Mouse (Mus musculus) MEL (cell line): ENCODE measurements around the gene Olfr1389. TPM values are rescaled to one million over a fixed set of nuclear protein-coding genes. Genes with fewer than 3 reads are reported as not detected.
"Not testable (repeated sequence)": the region's sequence is repeated elsewhere in the genome, so short reads cannot be mapped to it uniquely, and the experiment has no call there.

Source experiments
- DNase-seq: peaks from one replicate; pipeline ENCODE4 v3.0.0; 2011; ENCODE audit warnings: low read depth, low spot score
- H3K27ac ChIP-seq: 2 replicates; pipeline ENCODE4 v1.5.1; 2012; ENCODE audit warnings: low read depth, mild to moderate bottlenecking, control low read depth, low read length, moderate library complexity; ENCODE audit not compliant: control insufficient read depth
- H3K27me3 ChIP-seq, 2 experiments: fragments of 150-350 bp in 1 of 2; sonication (generic) in 1 of 2; 2 replicates each; pipeline ENCODE4 v1.6.1; 2012; ENCODE audit warnings: low read length in 2 of 2, mild to moderate bottlenecking in 2 of 2, improper control_type of control experiment in 1 of 2, moderate library complexity in 1 of 2; ENCODE audit not compliant: insufficient read depth in 2 of 2, control insufficient read depth in 1 of 2
- H3K36me3 ChIP-seq, 2 experiments: 2 replicates each; pipeline ENCODE4 v1.6.1; 2012 to 2014; ENCODE audit warnings: low read length in 2 of 2, improper control_type of control experiment in 1 of 2, inconsistent platforms in 1 of 2, mild to moderate bottlenecking in 1 of 2; ENCODE audit not compliant: insufficient read depth in 2 of 2, control insufficient read depth in 1 of 2
- H3K4me1 ChIP-seq, 2 experiments: fragments of 150-350 bp in 1 of 2; sonication (generic) in 1 of 2; 2 replicates each; pipeline ENCODE4 v1.6.1; 2012; ENCODE audit warnings: low read length in 2 of 2, improper control_type of control experiment in 1 of 2, mild to moderate bottlenecking in 1 of 2; ENCODE audit not compliant: insufficient read depth in 2 of 2, control insufficient read depth in 1 of 2
- H3K4me3 ChIP-seq, 2 experiments: fragments of 150-350 bp in 1 of 2; sonication (generic) in 1 of 2; 2 replicates each; pipeline ENCODE4 v1.5.1; 2012; ENCODE audit warnings: low read depth in 2 of 2, low read length in 2 of 2, mild to moderate bottlenecking in 2 of 2, moderate library complexity in 2 of 2, control low read depth in 1 of 2, improper control_type of control experiment in 1 of 2; ENCODE audit not compliant: control insufficient read depth in 1 of 2, insufficient read depth in 1 of 2
- H3K79me2 ChIP-seq: 2 replicates; pipeline ENCODE4 v1.6.1; 2012; ENCODE audit warnings: mild to moderate bottlenecking, low read length, moderate library complexity; ENCODE audit not compliant: control insufficient read depth, poor library complexity, insufficient read depth
- H3K9ac ChIP-seq: 2 replicates; pipeline ENCODE4 v1.6.1; 2012; ENCODE audit warnings: low read depth, mild to moderate bottlenecking, control low read depth, low read length, moderate library complexity; ENCODE audit not compliant: control insufficient read depth, poor library complexity, severe bottlenecking
- H3K9me3 ChIP-seq: fragments of 150-350 bp; sonication (generic); replicated peaks from 2 replicates; pipeline ENCODE4 v1.6.1; 2012; ENCODE audit warnings: mild to moderate bottlenecking, low read length, improper control_type of control experiment, moderate library complexity; ENCODE audit not compliant: insufficient read depth
- CHD1 ChIP-seq: IDR thresholded peaks from 2 replicates; pipeline ENCODE4 v1.6.1; 2012; ENCODE audit warnings: low read depth, mild to moderate bottlenecking, inconsistent platforms, low read length, improper control_type of control experiment
- CTCF ChIP-seq, 3 experiments: IDR thresholded peaks in 2 of 3; conservative IDR thresholded peaks in 1 of 3; 2 replicates each; pipeline ENCODE4 v1.5.1; 2011 to 2012; ENCODE audit warnings: low read length in 3 of 3, low read depth in 2 of 3, mild to moderate bottlenecking in 2 of 3, improper control_type of control experiment in 1 of 3, inconsistent platforms in 1 of 3, mixed read lengths in 1 of 3, moderate library complexity in 1 of 3; ENCODE audit not compliant: control insufficient read depth in 1 of 3, insufficient read depth in 1 of 3, poor library complexity in 1 of 3, severe bottlenecking in 1 of 3
- GABPA ChIP-seq: IDR thresholded peaks from 2 replicates; pipeline ENCODE4 v1.6.1; 2012; ENCODE audit warnings: low read depth, mild to moderate bottlenecking, inconsistent platforms, low read length, improper control_type of control experiment, moderate library complexity
- KAT2A ChIP-seq: conservative IDR thresholded peaks from 2 replicates; pipeline ENCODE4 v1.6.1; 2012; ENCODE audit warnings: low read depth, low read length, improper control_type of control experiment, inconsistent platforms
- MAFK ChIP-seq: IDR thresholded peaks from 2 replicates; pipeline ENCODE4 v1.6.1; 2011; ENCODE audit warnings: low read depth, mild to moderate bottlenecking, low read length, improper control_type of control experiment, borderline replicate concordance
- MAX ChIP-seq: IDR thresholded peaks from 2 replicates; pipeline ENCODE4 v1.6.1; 2011; ENCODE audit warnings: low read length, improper control_type of control experiment
- MAZ ChIP-seq: IDR thresholded peaks from 2 replicates; pipeline ENCODE4 v1.6.1; 2012; ENCODE audit warnings: low read depth, mild to moderate bottlenecking, inconsistent platforms, low read length, improper control_type of control experiment
- MYC ChIP-seq: IDR thresholded peaks from 2 replicates; pipeline ENCODE4 v1.6.1; 2011; ENCODE audit warnings: low read depth, mild to moderate bottlenecking, low read length, improper control_type of control experiment, moderate library complexity
- NELFE ChIP-seq: IDR thresholded peaks from 2 replicates; pipeline ENCODE4 v1.6.1; 2011; ENCODE audit warnings: low read depth, low read length, improper control_type of control experiment
- POLR2A ChIP-seq, 2 experiments: IDR thresholded peaks; 2 replicates each; pipeline ENCODE4 v1.6.1; 2011 to 2012; ENCODE audit warnings: low read length in 2 of 2, mild to moderate bottlenecking in 2 of 2, control low read depth in 1 of 2, improper control_type of control experiment in 1 of 2, low read depth in 1 of 2, moderate library complexity in 1 of 2; ENCODE audit not compliant: control insufficient read depth in 1 of 2, insufficient read depth in 1 of 2, poor library complexity in 1 of 2
- POLR2AphosphoS2 ChIP-seq: IDR thresholded peaks from 2 replicates; pipeline ENCODE4 v1.6.1; 2011; ENCODE audit warnings: low read length, improper control_type of control experiment
- SMC3 ChIP-seq: IDR thresholded peaks from 2 replicates; pipeline ENCODE4 v1.6.1; 2011; ENCODE audit warnings: low read depth, low read length, improper control_type of control experiment
- TCF12 ChIP-seq: IDR thresholded peaks from 2 replicates; pipeline ENCODE4 v1.6.1; 2014; ENCODE audit warnings: low read depth, mild to moderate bottlenecking, inconsistent platforms, low read length, improper control_type of control experiment, moderate library complexity
- UBTF ChIP-seq: IDR thresholded peaks from 2 replicates; pipeline ENCODE4 v1.6.1; 2012; ENCODE audit warnings: low read depth, mild to moderate bottlenecking, inconsistent platforms, low read length, improper control_type of control experiment, moderate library complexity, borderline replicate concordance; ENCODE audit not compliant: insufficient read depth
- ZC3H11A ChIP-seq: IDR thresholded peaks from 2 replicates; pipeline ENCODE4 v1.6.1; 2012; ENCODE audit warnings: low read depth, mild to moderate bottlenecking, inconsistent platforms, low read length, improper control_type of control experiment
- polyA plus RNA-seq, 2 experiments: library from polyadenylated mRNA; stranded (reverse) in 1 of 2; unstranded in 1 of 2; fragments of >175 nt in 1 of 2; fragments of >200 nt in 1 of 2; gene quantifications; 2 replicates each; pipeline versions ENCODE4 v1.2.1 to v1.2.4; 2012; ENCODE audit warnings: low replicate concordance in 2 of 2, low read depth in 1 of 2; ENCODE audit not compliant: insufficient read length in 2 of 2, insufficient read depth in 1 of 2, missing spikeins in 1 of 2
- total RNA-seq: library from RNA; depleted of rRNA; stranded (reverse); fragments of 300-350 nt; gene quantifications from 2 replicates; pipeline ENCODE4 v1.2.3, GENCODE M21; 2012; rRNA removed

Olfr1389 gene
- total and polyA plus RNA-seq, 3 experiments, result not detected

DNA sequence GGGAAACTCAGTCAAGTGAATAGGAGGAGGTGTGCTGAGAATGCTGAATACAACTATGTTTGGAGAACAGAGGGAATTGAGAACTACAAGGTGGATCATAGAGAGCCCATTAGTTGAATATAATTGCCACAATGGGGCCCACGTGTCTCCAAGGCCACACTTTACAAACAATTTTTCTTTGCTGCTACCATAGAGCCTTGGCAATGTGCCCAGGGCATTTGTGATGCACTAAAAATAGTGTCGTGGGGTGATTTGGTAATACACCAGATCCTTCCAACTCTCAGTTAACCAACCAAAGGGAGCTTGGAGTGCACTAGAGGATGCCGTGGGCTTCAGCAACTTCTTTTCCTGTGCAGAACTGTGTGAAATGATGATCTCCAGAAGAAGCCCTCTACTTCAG is 13.5 kb downstream of the Olfr1389 start, which contains the start of gene Olfr1388:
TSS of gene Olfr1388 (plus strand) at position 214 of the 400 bp plus-strand sequence.
- Histone ChIP-seq H3K9me3 (no peaks in the 10 kb centered on the region), H3K36me3 (no peaks in the 10 kb centered on the region), H3K79me2 (no peaks in the 10 kb centered on the region), H3K4me3 (no peak within 1 kb of the TSS), H3K9ac (no peak within 1 kb of the TSS)
- no peak for DNase-seq
- TF ChIP-seq NELFE, result no peak
- TF ChIP-seq ZC3H11A, result no peak
- TF ChIP-seq SMC3, result no peak
- TF ChIP-seq GABPA, result no peak
- no peak for TF ChIP-seq UBTF
- no peak for TF ChIP-seq TCF12
- no peak for TF ChIP-seq CHD1
- TF ChIP-seq MYC, result no peak
- no peak for TF ChIP-seq POLR2AphosphoS2
- TF ChIP-seq, all 39 proteins: peak for 0
- no peaks in the 10 kb centered on the region; a peak in 1 of 4 replicates for H3K27me3 ChIP-seq
- no peak within 1 kb of the TSS for H3K27ac ChIP-seq
- no peaks in the 10 kb centered on the region for H3K4me1 ChIP-seq

DNA sequence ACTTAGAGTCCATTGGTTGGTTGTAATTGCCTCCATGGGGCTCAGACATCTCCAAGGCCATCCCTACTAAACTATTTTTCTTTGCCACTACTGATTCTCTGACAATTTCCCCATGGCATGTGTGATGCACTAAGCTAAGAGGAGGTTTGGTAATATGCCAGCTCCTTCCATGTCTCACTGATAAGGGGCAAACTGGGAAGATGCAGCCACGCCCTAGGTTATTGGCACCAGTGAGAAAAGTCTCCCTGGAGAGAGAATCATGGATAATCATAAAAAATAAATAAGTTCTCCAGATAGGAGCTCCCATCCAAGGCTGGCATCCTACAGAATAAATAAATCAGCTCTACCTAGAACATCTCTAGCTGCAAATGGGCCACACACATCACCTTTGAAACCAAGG is 32.2 kb downstream of the Olfr1389 start, which contains the start of gene Olfr1387:
TSS of gene Olfr1387 (plus strand) at position 301 of the 400 bp plus-strand sequence.
- H3K9me3 ChIP-seq, result no peaks in the 10 kb centered on the region
- TF ChIP-seq KAT2A (no peak), MAFK (no peak), MAZ (no peak), SMC3 (no peak), MAX (no peak), CTCF (IDR thresholded peaks at IDR 0.05 in 2 of 3, conservative IDR thresholded peaks at IDR 0.05 in 1 of 3; ENCODE audit: control insufficient read depth in 1 of 3, insufficient read depth in 1 of 3, low read depth in 2 of 3, low read length in 3 of 3, poor library complexity in 1 of 3, severe bottlenecking in 1 of 3) (no peak), MYC (no peak), NELFE (no peak), ZC3H11A (no peak), POLR2A (IDR thresholded peaks at IDR 0.05; ENCODE audit: control insufficient read depth in 1 of 2, insufficient read depth in 1 of 2, low read depth in 1 of 2, low read length in 2 of 2, poor library complexity in 1 of 2) (no peak)
- TF ChIP-seq, all 39 proteins: peak for 0
- Histone ChIP-seq H3K9ac (no peak within 1 kb of the TSS), H3K79me2 (no peaks in the 10 kb centered on the region), H3K4me1 (no peaks in the 10 kb centered on the region), H3K4me3 (no peak within 1 kb of the TSS), H3K27ac (no peak within 1 kb of the TSS), H3K27me3 (no peaks in the 10 kb centered on the region), H3K36me3 (no peaks in the 10 kb centered on the region)
- DNase-seq, result no peak

DNA sequence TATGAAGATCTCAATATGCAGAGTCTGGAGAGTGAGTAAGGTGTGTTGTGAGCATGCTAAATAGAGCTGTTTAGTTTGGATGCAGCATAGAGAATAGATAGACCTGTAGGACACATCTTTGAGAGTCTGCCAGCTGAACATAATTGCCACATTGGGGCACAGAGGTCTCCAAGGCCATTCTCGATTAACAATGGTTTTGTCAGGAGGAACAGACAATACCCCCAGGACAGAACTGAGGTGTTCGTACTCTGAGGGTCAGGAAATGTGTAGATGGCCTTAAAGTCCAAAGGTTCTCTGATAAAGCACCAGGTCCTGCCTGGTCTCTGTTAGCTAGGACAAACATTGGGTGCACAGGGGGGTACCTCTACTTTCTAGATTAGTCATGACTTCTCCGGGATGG is 41.9 kb downstream of the Olfr1389 start, which contains the start of gene Olfr1386:
TSS of gene Olfr1386 (plus strand) at position 301 of the 400 bp plus-strand sequence.
- H3K9ac ChIP-seq, H3K4me1 ChIP-seq, H3K79me2 ChIP-seq, H3K36me3 ChIP-seq, H3K4me3 ChIP-seq, H3K9me3 ChIP-seq, H3K27me3 ChIP-seq, DNase-seq, H3K27ac ChIP-seq: not testable (repeated sequence)

Other genes with a start within 250 kb of the Olfr1389 start
- not detected in 2 replicates for gene Btnl9, start 235.9 kb upstream of the Olfr1389 start, total RNA-seq
- gene Btnl9, start 235.9 kb upstream of the Olfr1389 start, polyA plus RNA-seq, result under 1 TPM in 1 of 2 experiments, not detected in 1; 0.03 TPM
- gene Zfp62, start 219.8 kb upstream of the Olfr1389 start, total RNA-seq, result 30.8 and 31.8 TPM in 2 replicates
- gene Zfp62, start 219.8 kb upstream of the Olfr1389 start, polyA plus RNA-seq, result 100 to 1,000 TPM in 1 of 2 experiments, 10 to 100 TPM in 1; 16.7 to 132 TPM
- 41.1 and 41.9 TPM in 2 replicates for gene Mgat1, start 178.9 kb upstream of the Olfr1389 start, total RNA-seq
- gene Mgat1, start 178.9 kb upstream of the Olfr1389 start, polyA plus RNA-seq, result 10 to 100 TPM in 1 of 2 experiments, not detected in 1; 44.3 TPM
- not detected in 2 replicates for gene Olfr1393, start 144.8 kb upstream of the Olfr1389 start, total RNA-seq
- not detected for gene Olfr1393, start 144.8 kb upstream of the Olfr1389 start, polyA plus RNA-seq
- gene Olfr1392, start 137.8 kb upstream of the Olfr1389 start, total RNA-seq, result not detected in 2 replicates
- not detected for gene Olfr1392, start 137.8 kb upstream of the Olfr1389 start, polyA plus RNA-seq
- not detected in 2 replicates for gene Olfr10, start 118.3 kb upstream of the Olfr1389 start, total RNA-seq
- not detected for gene Olfr10, start 118.3 kb upstream of the Olfr1389 start, polyA plus RNA-seq
- gene Olfr1391, start 100.3 kb upstream of the Olfr1389 start, total RNA-seq, result not detected in 2 replicates
- gene Olfr1391, start 100.3 kb upstream of the Olfr1389 start, polyA plus RNA-seq, result not detected
- not detected in 2 replicates for gene Olfr1390, start 87.9 kb upstream of the Olfr1389 start, total RNA-seq
- gene Olfr1390, start 87.9 kb upstream of the Olfr1389 start, polyA plus RNA-seq, result not detected
- 0.10 and 0.15 TPM in 2 replicates for gene Olfr1388, start 13.6 kb downstream of the Olfr1389 start, total RNA-seq
- 100 to 1,000 TPM in 1 of 2 experiments, not detected in 1; 974 TPM for gene Olfr1388, start 13.6 kb downstream of the Olfr1389 start, polyA plus RNA-seq
- not detected in 2 replicates for gene Olfr1387, start 32.3 kb downstream of the Olfr1389 start, total RNA-seq
- not detected for gene Olfr1387, start 32.3 kb downstream of the Olfr1389 start, polyA plus RNA-seq
- gene Olfr1386, start 42.0 kb downstream of the Olfr1389 start, total RNA-seq, result not detected in 2 replicates
- gene Olfr1386, start 42.0 kb downstream of the Olfr1389 start, polyA plus RNA-seq, result not detected
- not detected in 2 replicates for gene Olfr1385, start 66.0 kb downstream of the Olfr1389 start, total RNA-seq
- gene Olfr1385, start 66.0 kb downstream of the Olfr1389 start, polyA plus RNA-seq, result not detected
- not detected in 2 replicates for gene Olfr1384, start 83.7 kb downstream of the Olfr1389 start, total RNA-seq
- not detected for gene Olfr1384, start 83.7 kb downstream of the Olfr1389 start, polyA plus RNA-seq
- gene Olfr1383, start 96.6 kb downstream of the Olfr1389 start, total RNA-seq, result not detected in 2 replicates
- gene Olfr1383, start 96.6 kb downstream of the Olfr1389 start, polyA plus RNA-seq, result not detected
- not detected in 2 replicates for gene Olfr1382, start 105.2 kb downstream of the Olfr1389 start, total RNA-seq
- gene Olfr1382, start 105.2 kb downstream of the Olfr1389 start, polyA plus RNA-seq, result under 1 TPM in 1 of 2 experiments, not detected in 1; 0.03 TPM
- not detected in 2 replicates for gene Olfr1381, start 120.4 kb downstream of the Olfr1389 start, total RNA-seq
- not detected for gene Olfr1381, start 120.4 kb downstream of the Olfr1389 start, polyA plus RNA-seq
- not detected in 2 replicates for gene Olfr1380, start 133.8 kb downstream of the Olfr1389 start, total RNA-seq
- not detected for gene Olfr1380, start 133.8 kb downstream of the Olfr1389 start, polyA plus RNA-seq
- gene Flt4, start 186.2 kb downstream of the Olfr1389 start, total RNA-seq, result 0.07 and 0.08 TPM in 2 replicates
- under 1 TPM in 1 of 2 experiments, not detected in 1; 0.13 TPM for gene Flt4, start 186.2 kb downstream of the Olfr1389 start, polyA plus RNA-seq
- gene Scgb3a1, start 240.5 kb downstream of the Olfr1389 start, total RNA-seq, result not detected in 2 replicates
- gene Scgb3a1, start 240.5 kb downstream of the Olfr1389 start, polyA plus RNA-seq, result not detected